Mouse (Mus musculus) erythroid progenitor cell, adult 5-6 weeks (primary cell): Measurements from ENCODE around the gene Cetn4. TPM values are rescaled to one million over a fixed set of nuclear protein-coding genes. Genes with fewer than 3 reads are reported as not detected.

Source experiments
- ATAC-seq: replicated peaks from 2 replicates; pipeline ENCODE4 v1.8.0; 2016; ENCODE audit warnings: moderate number of reproducible peaks, mild to moderate bottlenecking, moderate TSS enrichment, inconsistent platforms; ENCODE audit not compliant: poor library complexity, low FRiP score, severe bottlenecking
- total RNA-seq, 2 experiments: library from RNA; stranded (forward) in 1 of 2; stranded (reverse) in 1 of 2; fragments of 150-400 nt in 1 of 2; fragments of 186-747, 209-891 nt in 1 of 2; gene quantifications; 2 replicates each; pipeline versions ENCODE4 v1.2.3 to v1.2.4; 2015 to 2017; ENCODE audit warnings: low replicate concordance in 2 of 2

Gene Cetn4
- total RNA-seq (2015; ENCODE audit: low replicate concordance) (1.8 and 12.6 TPM in 2 replicates), total RNA-seq (2017; ENCODE audit: low replicate concordance) (2.1 and 16.5 TPM in 2 replicates)

DNA sequence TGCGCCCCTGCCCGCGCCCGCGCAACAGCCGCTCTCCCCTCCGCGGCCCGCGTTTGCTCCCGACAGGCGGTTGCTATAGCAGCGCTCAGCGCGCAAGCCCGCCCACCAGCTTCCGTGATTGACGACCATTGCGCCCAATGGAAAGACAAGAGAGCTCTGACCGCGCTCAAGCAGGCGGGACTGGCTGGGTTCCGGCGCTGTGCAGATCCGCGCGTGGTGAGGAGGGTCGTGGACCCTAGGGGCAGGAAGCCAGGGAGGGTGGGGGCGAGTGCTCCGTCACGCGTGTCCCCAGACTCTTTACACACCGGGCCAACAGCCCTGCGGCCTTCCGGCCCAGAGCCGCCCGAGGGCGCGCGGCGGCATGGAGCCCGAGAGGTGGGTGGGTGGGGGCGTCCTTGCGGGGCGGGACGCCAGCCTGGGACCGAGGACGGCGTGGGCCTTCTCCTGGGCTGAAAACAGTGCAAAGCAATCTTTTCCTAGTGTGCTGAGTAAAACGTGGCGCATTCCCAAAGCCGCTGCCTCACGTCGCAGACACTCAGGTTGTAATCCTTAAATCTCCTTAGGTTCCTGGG, at the start of gene Cetn4, which contains the start of gene Bbs12:
Gene Cetn4, minus strand, starts transcription at position 339 of the 572 bp plus-strand sequence.
Gene Bbs12, plus strand, starts transcription at position 185 of the 572 bp plus-strand sequence.
- ATAC-seq: peak; percentile 100

DNA sequence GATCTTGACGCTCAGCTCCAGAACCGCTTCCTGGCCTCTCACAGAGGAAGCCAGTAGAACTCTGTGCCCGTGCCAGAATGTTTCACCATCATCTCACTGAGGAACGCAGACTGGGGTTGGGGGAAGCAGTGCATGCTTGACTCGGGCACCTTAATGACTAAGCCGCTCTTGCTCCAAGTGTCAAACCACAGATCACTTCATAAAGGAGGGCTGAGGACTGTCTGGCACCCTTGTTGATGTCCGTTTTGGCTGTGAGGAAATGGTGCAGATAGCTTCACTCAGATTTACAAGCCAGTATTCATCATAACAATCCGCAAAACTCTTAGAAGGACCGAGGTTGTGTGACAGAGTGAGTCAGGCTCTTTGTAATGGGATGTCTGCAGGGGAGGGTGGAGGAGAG, 48.2 kb upstream of the Cetn4 start:
- ATAC-seq: no peak

DNA sequence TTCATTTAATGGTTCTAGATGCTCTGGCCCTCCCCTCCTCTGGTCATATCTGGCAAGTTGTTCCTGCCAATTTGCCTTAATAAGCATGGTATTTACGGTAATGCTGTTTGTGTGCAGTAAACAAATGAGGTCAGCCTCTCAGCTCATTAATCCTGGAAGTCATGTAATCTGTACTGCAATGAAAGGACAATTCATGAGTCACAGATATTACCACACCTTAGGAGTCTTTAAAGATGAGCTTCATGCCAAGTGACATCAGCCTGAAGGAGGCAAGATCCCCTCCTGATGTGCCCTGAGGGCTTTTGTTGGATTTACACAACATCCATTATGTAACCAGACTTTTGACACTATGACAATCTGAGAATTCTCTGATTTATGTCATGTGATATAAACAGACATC, 42.2 kb upstream of the Cetn4 start:
- no peak for ATAC-seq

DNA sequence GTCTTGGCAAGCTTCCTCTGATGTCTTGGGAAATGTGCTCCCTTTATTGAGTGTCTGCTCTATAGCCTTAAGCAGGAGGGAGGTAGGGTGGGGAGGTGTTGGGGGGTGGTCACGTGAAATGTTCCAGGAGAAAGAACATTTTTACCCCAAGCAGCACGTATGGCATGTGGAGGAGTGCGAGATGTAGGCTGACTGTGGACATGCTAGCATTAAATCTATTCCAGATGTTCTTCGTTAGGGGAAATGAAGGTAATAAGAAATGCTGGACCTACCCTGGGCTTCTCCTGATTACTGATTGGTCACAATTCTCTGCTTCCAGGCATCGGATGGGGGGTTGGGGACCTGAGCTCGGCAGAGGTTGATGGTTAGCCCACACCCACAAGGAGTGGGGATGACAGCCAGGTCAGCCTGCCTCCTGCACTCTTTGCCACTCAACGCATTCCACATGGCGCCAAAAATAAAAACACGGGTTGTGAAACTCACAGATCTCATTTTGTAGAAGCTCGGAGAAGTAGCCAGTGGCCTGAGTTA, 41.5 kb upstream of the Cetn4 start:
- ATAC-seq: no peak

DNA sequence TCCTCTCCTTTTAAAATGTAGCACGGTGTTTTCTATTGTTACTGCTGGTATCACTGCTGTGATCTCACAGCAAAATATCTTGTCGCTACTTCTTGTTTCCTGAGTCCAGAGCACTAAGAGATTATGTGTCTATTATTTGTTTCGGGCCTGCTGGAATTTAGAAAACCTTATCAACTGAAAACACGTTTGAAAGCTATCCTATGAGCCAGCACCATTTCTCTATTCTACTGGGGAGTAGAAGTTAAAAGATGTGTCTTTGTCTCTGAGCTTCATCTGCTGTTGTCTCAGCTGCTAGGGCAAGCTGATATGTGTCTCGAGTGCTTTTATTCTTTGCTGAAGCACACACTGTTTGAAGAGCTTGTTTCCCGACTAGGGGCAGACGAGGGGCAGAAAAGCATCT, 37.9 kb upstream of the Cetn4 start:
- no peak for ATAC-seq

DNA sequence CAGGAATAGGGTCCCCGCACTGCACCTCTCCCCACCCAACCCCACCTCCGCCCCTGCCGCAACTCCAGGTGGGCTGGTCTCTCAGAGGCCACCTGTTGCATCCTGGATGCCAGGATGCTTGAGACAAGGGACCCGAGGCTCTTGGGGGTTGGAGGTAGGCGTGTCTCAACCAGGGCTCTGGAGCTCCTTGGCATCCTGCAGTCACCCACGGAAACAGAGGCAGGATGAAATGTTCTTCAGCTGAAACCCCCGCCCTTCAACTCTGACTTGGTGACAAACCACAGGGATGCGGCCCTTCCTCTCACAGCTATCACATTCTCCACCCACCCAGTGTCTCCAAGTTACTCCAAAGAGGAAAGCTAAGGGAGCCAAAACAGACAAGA, 36.6 kb upstream of the Cetn4 start:
- ATAC-seq: no peak

DNA sequence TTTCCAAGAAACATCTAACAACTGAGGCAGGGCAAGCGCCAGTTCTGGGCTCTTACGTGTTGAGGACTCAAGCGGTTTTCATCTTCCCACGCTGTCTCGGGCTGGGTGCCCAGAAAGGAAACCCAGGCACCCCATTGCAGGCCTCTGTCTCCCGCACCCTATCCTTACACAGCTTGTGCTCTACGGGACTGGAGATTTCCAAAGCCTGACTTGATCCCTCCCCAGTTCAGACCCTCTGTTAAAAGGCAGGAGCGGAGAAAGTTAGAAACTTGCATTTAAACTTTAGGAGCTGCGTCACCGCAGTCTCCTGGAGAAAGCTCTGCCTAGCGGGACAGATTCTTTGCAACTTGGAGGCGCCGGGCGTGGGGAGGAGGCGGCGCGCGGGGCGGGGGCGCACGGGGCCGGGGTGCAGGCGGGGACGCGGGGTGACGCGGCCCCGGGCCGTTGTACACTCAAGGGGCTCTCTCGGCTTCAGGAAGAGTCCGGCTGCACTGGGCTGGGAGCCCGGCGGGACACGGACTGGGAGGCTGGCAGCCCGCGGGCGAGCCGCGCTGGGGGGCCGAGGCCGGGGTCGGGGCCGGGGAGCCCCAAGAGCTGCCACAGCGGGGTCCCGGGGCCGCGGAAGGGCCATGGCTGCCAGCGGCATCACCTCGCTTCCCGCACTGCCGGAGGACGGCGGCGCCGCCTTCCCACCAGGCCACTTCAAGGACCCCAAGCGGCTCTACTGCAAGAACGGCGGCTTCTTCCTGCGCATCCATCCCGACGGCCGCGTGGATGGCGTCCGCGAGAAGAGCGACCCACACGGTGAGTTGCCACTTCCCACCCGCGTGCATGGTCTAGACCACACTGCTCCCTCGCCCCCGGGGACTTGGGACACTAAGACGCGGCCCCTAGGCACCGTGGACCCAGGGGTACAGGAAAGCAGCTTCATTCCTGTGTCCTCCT, 36.0 kb upstream of the Cetn4 start, which contains the start of gene Fgf2:
Gene Fgf2, plus strand, starts transcription at position 126 of the 945 bp plus-strand sequence.
- ATAC-seq: no peak

DNA sequence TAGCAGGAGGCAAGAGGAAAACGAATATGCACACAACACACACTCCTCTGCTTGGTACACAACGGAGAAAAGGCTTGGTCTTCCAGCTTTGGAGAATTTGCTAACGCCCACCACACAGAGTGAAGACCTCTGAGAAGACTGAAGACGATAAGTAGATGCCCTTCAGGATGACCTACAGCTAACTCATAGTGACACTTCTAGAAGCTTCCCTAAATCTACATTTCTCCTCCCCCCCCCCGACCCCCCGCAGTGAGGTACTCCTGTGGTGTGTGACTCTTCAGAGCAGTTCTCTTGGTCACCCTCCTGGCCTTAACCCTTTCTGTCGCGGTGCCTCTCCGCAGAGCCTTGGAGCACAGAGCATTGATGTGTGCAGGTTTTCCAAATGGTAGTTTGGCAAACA, 35.2 kb upstream of the Cetn4 start:
- ATAC-seq: no peak

DNA sequence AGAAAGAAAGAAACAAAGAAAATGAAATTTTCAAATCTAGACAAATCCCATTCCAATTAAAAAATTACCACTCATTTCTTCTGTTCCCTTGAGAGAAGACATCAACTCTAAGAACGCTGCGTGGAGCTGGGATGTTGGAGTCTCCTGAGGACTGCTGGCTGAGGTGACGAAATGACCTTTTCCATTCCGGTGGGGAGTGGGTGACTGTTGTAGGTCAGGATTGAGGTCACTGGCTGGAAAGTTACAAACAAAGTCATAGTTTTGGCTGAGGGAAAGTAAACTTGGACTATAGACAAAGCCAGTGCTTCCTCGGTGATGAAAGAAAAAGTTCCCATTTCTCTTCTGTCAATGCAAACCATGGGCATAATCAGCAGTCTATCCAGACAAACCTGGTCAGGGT, 30.3 kb upstream of the Cetn4 start:
- no peak for ATAC-seq

DNA sequence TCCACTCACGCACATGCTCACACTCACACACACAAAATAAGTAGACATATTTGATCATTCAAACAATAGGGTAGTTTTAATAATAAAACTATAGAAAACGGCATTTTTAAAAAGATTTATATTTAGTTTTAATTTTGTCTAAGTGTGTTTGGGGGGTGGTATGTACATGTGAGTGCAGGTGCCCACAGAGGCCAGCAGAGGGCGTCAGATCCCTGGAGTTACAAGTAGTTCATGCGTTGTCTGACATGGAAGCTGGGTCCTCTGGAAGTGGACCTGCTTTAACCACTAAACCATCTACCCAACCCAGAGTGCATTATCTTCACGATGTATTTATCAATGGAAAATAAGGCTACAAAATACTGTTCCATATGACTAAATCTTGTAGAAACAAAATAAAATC, 28.6 kb upstream of the Cetn4 start:
- ATAC-seq: no peak

DNA sequence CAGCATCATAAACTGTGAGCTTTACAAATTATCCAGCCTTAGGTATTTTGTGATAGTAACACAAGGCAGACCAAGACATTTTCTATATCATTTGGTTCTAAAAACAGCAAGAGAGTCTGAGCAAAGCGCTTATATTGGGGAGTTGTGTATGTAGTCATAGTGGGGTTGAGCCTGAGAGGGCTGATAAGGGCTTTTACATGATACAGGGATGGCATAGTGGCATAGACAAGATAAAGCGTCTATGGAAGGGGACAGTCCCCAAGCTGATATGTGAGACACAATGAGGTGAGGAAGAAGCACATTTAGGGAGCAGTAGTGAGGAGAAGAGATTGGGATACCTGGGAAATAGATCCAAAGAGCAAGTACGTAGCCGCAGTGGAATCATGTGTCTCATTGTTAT, 21.5 kb upstream of the Cetn4 start:
- 0 out of 2 replicates have a peak, but pooled peaks have one; percentile 56 for ATAC-seq

DNA sequence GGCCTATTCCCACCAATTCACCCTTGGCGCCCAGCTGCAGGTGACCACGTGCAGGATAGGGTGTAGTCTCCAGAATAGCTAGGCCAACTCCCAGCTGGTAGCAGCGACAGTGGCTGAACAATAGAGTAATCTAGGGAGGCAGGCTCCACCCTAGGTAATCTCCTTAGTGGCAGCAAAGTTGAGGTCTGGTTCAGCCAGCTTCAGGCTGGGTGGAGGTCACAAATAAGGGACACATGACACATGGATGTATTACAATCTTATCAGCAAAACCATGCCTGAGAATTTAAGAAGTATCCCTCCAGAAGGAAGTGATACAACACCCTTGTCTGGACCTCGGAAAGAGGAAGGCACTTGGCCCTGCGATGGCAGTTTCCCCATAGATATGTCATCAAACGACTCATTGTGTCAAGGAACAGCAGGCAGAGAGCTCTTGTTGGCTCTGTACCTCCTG, 19.5 kb upstream of the Cetn4 start:
- ATAC-seq: no peak

DNA sequence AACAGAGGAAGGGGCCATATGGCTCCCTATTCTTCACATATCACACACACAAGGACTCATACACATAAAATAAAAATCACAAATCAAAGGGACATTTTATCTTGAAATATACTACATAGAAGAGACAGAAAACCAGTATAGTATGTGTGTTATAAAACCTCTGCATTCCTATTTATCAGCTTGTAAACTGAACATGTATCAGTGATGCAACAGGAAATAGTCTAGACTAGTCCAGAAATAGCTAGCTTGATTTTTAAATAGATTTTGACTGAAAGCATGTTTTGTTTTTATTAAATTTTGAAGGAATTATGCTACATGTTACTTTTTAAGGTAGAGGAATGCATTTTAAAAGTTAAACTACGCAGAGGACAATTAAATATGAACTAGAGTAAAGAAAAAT, 17.5 kb upstream of the Cetn4 start:
- ATAC-seq: no peak

DNA sequence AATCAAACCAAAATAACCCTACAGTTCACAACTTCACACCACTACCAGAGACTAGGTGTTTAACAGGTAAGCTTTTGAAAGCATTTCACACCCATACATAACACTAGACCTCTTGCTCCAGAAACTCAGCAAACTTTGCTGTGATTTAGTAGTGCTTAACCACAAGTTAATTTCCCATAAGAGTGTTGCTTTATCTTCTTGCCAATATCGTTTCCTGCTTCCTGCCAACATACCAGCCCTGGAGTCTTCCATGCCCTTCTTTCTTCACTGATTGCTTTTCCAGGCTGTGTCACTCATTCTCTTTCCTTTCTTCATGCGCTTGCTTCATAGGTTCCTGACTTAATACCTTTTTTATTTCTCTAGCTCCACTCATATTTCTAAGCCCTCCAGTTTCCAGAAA, 16.0 kb upstream of the Cetn4 start:
- ATAC-seq: no peak

DNA sequence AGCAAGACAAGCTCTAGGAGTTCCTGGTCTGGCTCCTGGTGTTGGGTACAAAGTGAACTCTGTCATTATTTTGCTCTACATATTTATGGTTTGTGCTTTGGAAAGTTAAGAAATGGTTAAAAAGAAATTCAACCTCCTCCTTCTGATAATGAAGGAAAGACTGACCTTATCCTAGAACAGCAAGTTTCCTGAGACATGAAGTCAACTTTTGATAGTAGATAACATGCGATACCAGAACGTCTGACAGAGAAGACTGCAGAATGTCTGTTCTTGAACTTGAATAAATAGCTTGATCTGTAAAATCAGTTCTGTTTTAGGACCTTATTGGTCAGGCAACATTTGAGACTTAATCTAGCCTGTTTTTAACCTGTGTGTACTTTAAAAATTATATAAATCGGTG, 14.1 kb upstream of the Cetn4 start:
- no peak for ATAC-seq

DNA sequence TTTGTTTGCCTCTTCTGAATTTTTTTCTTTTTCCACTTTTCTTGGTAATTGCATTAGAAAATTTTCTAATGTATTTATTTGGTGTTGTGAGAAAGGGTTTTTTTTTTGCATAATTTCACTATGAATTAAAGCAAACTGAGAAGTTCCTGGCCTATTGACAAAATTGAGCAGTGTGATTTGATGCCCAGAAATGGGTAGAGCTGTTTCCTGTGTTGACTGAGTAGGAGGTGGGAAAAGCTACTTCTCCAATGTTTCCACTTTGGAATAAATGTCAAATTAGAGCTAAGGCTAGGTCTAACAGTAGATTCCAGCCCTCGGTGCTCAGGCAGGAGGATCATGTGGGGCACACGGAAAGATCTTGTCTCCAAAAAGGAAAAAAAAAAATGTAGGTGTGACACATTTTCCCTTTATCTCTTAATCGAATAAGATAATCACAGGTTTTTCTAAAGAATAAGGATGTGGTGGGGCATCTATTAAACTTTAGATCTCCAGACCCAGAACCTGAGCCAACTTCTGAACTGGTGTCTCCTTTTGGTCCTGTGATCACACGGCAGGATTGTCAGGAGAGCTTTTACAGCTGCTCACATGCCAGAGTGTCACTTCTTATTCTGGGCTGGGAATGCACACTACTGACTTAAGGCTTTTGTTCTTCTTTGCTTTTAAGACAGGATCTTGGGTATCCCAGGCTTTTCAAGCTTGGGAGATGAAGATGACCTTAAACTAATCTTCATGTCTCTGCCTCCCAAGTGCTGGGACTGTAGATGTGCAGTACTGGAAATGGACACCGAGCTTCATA, 13.0 kb upstream of the Cetn4 start:
- no peak for ATAC-seq

DNA sequence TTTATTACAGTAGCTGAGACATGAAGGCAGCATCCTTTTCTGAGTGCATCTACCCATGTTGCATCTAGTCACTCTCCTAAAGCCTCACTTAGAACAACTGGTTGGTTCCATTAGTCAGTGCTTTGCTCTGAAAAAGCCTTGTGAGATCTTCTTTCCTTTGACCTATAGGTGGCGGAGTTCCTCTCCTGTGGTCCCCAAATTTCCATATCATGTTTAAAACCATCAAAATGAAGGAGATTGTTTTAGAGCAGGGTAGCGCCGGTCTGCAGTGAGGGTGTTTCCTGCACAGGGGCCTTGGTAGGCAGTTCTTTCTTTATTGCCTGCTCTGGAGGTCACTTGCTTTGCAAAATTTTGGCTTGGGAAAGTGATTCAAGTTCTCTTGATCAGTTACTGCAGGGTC, 11.8 kb upstream of the Cetn4 start:
- peak; percentile 60 for ATAC-seq

DNA sequence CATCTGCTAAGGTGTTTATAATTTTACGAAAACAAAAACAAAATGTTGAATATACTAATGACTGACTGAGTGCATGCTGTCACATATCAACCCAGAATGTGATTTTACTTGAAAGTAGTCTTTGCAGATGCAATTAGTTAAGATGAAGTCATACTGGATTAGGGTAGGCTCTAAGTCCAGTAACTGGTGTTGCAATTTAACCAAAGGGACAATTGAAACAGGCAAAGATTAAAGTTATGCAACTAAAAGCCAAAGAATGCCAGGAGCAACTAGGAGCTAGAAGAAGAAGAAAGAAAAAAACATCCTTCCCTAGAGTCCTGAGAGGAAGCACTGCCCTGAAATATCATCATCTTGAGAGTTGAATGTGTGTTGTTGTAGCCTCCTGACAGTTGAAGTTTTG, 3.7 kb upstream of the Cetn4 start:
- no peak for ATAC-seq

DNA sequence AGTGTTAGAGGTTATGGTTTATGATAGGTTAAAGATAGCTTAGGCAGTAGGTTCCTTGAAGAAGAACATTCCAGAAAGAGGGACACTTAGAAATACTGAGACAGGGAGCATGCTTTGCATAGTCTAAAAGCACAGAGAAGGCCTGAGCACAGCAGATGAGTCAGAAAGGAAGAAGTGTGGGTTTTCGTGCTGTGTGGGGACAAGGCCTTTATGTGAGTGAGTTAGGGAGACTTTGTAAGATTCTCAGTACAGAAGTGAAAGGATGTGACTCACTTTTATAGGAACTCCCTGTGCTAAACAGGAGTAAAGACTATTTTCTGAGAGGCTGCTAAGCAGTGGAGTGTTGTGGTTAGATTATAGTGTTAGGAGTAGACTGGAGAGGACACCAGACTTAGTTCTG, 863 bp upstream of the Cetn4 start:
- no peak for ATAC-seq

DNA sequence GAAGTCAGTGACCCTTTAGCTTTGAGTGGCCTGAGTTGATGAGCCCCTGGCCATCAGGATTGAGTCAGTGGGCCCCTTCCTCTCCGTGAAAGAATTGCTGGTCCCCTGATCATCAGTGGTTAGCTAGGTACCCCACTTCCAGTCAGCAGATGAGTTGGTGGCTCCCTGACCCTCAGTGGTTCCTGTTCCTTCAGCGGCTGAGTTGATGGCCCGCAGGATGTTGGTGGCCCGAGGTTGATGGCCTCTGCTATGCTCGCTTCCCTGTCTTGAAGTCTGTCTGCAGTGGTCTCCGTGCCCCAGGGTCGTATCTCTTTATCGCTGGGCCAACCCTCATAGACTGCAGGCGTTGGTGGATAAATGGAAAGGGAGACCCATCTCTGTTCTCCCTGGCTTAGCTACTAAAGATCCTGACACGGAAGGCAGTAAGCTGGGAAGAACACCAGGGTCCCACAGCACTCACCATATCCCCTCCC, 575 bp downstream of the Cetn4 start:
- ATAC-seq: peak; percentile 39
